Mouse (Mus musculus): ENCODE data around the gene Setd4.

- TF ChIP-seq CTCF (IDR thresholded peaks at IDR 0.05; ENCODE audit: low read depth) (no peak), EP300 (IDR thresholded peaks at IDR 0.05; ENCODE audit: low read depth) (no peak)
Observed at GRCm38 (mm10) chr16:93624671-93625070, 20.8 kb upstream of the Setd4 start.

Measured in liver, postnatal 0 days (tissue).